Mouse (Mus musculus) T-helper 1 cell (primary cell): Measurements from ENCODE around the gene Paxip1.

Source experiments
- in situ Hi-C: fragments of 300-600 bp; cut with MboI, MseI; formaldehyde crosslinking; loops from one replicate; pipeline ENCODE4 v1.15.1; 2025; ENCODE audit warnings: high pct_unique_total_duplicates

Gene Paxip1

DNA sequence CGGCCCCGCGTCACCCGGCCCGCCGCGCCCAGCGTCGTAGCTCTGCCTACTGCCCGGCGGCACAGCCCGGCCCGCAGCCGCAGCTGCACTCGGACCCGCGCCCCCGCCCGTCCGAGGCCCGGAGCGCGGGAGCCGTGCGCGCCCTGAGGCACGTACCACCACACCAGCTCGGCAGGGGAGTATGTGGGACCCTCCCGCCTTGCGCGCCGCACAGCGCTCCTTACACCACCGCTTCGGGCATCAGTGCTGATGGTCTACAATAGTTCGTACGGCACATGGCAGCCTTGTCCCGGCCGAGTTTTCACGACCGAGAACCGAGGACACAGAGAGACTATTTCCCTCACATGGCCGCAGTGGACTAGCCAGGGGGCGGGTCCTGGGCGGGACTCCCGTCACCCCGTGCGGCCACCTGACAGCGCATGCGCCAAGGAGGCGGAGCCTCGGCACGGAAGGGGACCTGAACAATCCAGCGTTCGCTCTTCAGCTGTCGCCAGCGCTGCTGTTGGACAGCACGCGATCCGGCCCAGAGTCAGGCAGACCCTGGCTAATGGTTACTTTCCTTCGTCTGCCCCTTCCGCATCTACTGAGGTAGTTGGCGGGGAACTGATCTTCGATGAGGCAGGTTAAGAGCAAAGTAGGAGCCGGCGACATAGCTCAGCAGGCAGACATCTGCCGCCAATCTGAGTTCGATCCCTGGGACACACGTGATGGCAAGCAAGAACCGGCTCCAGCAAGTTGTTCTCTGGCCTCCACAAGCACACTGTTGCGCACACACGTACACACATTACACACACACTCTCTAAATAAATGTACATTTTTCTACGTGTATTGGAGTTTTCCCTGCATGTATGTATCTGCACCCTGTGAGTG lies at the start of gene Paxip1:
Paxip1 (minus strand) TSS at position 389 of the 870 bp plus-strand sequence.
- in situ Hi-C loops = loop anchor here (5.0 to 10.0 kb wide), 2 partner anchors 276 to 383 kb away; no protein-coding TSS in a partner anchor

DNA sequence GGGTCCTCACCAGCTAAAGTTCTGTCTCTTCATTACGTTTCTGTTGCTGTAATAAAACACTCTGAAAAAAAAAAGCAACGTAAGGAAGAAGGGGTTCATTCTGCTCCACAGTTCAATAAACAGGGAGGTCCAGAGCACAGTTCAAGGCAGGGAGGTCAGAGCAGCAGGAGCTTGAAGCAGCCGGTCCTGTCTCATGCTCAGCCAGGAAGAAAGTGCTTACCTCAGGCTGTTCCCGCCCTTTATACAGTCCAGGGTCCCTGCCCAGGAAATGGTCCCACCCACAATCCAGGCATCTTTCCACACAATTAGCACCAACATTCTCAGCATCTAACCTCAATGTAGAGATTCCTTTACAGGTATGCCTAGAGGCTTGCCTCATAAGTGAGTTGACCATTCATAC lies 46.6 kb upstream of the Paxip1 start:
- in situ Hi-C loops = no loop called here

DNA sequence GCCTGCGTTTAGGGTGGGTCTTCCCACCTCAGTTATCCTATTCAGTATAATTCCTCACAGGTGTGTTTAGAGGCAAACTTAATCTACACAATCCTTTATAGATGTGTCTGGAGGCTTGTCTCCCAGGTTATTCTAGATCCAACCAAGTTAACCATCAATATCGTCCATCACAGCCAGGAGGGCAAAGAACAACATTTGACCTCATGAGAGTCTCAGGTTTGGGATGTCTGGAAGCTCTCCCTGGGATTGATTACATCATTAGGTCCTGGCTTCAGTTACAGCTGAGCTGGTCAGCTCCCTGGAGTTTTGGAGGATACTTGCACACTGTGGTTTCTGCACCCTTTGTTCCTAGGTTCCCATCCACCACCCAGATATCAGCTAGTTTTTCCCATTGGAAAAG lies 43.6 kb upstream of the Paxip1 start:
- in situ Hi-C loops = no loop called here

DNA sequence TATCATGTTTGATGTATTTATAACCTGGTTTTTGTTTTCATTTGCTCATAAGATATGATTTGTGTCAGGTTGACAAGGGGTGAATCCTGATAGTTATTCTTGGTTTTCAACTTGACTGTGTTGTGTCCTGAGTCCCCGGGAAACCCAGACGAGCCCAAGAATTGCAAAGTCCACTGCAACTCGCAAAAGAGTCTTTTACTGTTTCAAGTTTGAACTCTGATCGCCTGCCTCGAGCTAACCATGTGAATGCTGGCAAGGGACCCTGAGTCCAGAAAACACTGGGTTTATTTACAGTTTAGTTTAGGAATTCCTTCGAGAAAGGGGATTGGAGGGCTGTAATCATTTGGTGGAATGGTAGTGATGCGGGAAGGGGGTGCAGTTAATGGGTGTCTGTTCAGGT lies 36.5 kb upstream of the Paxip1 start:
- in situ Hi-C loops = no loop called here

DNA sequence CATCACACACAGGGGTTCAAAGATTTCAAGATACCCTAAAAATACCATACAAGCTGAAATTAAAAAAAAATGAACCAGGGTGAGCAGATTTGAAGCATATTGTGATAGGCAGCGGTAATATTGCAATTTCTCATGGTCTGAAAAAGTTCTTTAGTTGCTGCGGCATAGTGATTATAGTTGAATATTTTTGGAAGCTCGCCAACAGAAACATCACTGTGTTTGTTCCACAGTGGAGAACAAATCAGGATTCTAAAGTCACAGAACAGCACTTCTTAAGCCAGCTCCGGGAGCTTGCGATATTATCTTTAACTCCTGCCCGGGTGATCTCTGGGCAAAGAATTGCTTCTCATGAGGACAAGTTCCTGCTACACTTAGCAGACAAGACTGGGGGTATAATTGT lies 29.7 kb upstream of the Paxip1 start:
- in situ Hi-C loops = no loop called here

DNA sequence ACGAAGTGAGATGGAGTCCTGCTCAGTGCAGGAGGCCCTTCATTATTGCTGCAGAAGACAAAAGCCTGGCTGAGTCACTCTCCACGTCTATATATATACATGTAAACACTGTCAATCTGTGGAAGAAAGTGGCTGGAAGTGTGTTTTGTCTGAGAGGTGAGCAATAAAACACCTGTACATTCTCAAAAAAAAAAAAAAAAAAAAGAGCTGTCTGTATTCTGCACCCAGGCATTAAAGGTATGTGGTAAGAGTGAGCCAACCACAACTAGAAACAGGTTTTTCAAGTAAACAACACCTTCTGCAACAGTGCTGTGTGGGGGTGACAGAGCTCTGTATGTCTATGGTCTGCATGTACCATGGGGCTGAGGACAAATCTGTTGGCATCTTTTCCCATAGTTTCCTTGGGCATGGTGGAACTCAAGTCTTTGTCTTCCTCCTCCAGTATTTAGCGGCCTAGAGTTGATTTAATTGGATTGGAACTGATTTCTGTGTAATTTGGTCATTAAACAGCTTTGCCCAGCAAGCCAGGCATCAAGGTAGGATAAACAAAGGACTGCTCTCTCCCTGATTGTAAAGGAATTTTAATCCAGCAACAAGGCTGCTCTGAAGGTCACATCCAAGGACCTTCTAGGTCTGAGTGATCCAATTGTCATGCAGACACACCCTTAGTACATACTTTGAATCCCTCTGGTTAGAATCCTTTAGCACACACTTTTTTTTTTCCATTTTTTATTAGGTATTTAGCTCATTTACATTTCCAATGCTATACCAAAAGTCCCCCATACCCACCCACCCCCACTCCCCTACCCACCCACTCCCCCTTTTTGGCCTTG lies 27.6 kb upstream of the Paxip1 start:
- in situ Hi-C loops = no loop called here

DNA sequence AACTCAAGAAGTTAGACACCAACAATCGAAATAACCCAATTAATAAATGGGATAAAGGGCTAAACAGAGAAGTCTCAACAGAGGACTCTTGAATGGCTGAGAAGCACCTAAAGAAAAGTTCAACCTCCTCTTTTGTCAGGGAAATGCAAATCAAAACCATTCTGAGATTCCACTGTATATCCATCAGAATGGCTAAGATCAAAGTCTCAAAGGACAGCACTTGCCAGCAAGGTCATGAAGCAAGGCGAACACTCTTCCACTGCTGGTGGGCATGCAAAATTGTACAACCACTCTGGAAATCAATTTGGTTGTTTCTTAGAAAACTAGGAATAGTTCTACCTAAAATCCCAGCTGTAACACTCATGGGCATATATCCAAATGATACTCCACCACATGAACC lies 22.8 kb upstream of the Paxip1 start:
- in situ Hi-C loops = no loop called here

DNA sequence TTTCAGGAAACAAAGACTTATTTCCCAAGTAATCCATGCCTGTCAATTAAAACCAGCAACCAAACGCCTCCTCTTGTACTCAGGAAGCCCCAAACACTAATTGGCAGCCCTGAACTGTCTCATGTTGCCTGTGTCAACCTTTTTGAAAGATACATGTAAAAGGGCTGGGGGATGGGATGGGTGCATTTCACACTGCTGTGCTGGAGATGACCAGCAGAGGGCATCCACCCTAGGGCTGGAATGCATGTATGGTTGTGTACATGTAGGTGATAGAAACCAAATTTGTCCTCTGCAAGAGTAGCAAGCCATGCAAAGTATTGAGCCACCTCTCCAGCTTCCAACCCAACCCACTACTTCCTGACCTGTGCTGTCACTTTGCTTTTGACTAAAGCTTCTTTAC lies 2.4 kb upstream of the Paxip1 start:
- in situ Hi-C loops = loop anchor here (5.0 to 10.0 kb wide), 2 partner anchors 273 to 381 kb away; no protein-coding TSS in a partner anchor

DNA sequence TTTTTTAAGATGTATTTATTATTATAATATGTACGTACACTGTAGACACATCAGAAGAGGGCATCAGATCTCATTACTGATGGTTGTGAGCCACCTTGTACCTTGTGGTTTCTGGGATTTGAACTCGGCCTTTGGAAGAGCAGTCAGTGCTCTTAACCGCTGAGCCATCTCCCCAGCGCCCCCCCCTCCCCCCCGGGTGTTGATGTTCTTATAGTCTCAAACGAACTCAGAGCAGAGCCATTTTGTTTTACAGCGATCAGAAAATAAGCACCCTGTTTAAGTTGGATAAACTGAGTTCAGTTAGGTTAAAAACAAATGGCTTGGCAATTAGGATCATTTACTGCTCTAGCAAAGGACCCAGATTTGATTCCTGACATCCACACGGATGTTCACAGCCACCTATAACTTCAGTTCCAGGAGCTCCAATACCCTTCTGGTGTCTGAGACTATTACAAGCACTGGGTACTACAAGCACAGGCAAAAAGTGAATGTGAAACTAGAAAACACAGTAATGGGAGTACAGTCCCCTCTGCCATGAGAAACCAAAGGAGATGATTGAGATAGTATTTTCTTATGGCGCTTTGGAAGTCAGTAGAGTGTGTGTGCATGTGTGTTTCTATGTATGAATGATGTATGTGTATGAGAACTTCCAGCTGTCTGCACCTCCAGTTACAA lies 1.2 kb upstream of the Paxip1 start:
- in situ Hi-C loops = loop anchor here (5.0 to 10.0 kb wide), 2 partner anchors 275 to 382 kb away; no protein-coding TSS in a partner anchor

DNA sequence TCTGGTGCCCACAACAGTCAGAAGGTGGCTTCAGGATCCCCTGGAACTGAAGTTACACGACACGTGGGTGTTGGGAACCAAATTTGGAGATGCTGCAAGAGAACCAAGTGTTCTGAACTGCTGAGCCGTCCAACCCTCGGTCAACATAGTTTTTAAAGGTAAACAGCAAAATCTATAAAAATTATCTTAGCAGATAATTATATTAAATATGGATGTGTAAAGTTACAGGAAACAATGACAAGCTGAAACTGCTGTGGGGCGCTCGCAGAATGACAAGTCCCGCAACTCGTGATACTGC lies 631 bp upstream of the Paxip1 start:
- in situ Hi-C loops = loop anchor here (5.0 to 10.0 kb wide), 2 partner anchors 275 to 383 kb away; no protein-coding TSS in a partner anchor

DNA sequence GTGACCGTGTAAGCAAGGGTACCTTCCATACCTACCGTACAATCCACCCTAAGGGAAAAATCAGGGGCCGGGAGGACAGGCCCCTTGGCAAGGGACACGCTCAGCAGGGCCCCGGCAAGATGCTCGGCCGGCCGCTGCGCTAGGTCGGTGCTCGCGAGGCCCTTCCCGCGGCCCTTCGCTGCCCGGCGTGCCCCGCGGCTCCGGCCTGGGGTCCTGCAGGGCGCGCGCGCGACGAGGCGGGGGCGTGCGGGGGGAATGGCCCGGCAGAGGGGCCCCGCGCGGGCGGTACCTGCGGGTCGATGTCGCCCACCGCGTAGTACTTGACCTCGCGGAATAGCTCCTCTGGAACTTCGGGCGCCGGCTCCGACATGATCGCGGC lies 592 bp downstream of the Paxip1 start:
- in situ Hi-C loops = loop anchor here (5.0 to 10.0 kb wide), 2 partner anchors 276 to 384 kb away; no protein-coding TSS in a partner anchor

DNA sequence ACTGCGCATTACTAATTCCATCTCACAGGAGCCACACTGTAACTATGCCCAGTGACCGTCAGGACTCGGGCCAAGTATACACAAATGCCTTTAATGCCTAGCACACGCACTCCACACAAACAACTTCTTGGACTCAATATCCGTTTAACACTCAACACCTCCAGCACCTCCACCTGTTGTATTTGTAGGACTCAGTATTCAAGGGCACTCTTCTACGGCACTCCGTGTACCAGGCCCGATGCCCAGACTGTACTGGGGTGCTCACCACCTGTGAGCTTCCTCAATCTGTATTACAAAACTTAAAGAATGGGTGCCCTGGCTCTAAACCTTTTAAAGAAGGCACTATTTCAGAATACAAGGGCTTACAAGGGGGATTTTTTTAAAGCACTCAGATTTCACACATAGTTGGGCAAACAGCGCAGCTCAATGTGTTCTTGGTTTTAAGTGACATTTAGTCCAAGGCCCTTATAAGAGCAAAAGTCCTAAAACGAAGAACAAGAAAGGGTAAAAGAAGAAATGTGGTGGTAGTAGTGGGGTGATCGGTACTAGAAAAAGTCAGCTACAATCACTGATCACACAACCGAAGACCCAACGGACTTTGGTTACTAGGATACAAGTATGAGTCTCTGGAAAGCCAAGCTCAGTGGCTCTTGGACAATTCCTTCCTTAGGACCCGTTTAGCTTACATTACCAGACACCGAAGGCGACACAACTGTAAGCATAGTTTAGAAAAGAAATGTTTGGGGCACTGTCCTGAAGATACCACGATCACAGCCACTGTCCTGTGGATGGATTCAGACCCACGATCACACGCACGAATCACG lies 1.2 kb downstream of the Paxip1 start:
- in situ Hi-C loops = loop anchor here (5.0 to 10.0 kb wide), 2 partner anchors 277 to 385 kb away; no protein-coding TSS in a partner anchor

DNA sequence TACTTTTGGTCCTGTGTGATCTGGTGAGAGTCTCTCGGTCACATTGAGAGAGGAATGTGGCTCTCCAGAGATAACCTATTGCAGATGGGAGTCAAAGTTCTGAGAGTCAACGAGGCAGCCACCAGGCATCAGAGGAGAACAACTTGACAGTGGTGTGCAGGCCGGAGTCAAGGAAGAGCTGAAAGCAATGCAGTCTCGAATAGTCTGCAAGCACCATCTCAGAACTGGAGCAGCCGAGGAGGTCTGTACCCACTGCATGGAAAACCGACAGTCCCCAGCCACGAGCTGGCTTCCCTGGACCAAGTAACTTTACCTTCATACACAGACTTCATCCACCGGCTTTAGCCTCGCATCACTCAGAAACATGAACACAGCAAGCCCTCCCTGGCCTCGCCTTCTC lies 1.9 kb downstream of the Paxip1 start:
- in situ Hi-C loops = no loop called here

DNA sequence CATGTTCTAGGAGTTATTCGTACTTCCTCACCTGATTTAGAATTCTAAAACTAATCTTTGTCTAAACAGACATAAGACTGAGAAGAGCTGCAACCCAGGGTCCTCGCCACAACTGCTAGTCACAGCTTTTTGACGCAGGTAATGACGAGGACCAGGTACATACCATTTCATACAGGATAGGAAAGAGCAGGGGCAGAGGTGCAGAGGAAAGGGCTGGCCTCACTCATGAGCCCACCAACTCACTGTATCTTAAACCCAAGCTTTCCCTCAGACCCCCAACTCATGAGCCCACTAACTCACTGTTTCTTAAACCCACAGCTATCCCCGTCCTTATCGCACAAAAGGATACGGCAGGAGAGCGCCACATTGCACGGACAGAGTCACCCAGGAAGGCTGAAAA lies 8.1 kb downstream of the Paxip1 start:
- in situ Hi-C loops = no loop called here

DNA sequence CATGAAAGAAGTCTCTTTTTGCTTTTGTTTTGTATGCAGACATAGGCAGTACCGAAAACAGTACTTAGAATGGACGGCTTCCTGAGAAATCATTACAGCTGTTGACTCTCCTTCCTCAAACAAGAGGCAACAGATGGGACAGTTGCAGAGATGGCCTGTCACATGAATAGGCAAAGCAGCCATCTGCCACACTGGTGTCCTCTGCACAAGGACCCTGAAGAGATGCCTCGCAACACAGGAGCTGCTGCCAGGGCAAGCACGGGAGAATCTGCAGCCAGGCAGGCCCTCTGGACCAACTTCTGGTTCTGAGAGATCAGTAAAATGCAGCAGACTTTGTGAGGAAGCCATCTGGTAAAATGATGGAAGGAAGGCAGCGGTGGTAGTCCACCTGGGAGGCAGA lies 23.5 kb downstream of the Paxip1 start:
- in situ Hi-C loops = loop anchor here (25.0 kb wide), 1 partner anchor 594 kb away; no protein-coding TSS in a partner anchor

DNA sequence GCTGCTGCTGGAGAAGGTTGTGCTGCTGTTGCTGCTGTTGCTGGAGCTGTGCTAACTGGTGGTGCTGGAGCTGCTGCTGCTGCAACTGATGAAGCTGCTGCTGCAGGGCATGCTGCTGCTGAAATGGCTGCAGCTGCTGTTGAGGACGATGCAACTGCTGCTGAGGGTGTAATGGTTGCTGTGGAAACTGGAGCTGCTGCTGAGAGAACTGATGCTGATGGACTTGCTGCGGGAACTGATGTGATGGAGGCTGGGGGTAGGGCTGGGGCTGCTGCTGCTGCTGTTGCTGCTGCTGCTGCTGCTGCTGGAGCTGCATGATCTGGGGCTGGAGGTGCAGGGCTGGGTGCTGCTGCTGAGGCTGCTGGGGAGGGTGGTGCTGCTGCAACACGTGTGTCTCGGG lies 25.7 kb downstream of the Paxip1 start:
- in situ Hi-C loops = loop anchor here (25.0 kb wide), 1 partner anchor 597 kb away; no protein-coding TSS in a partner anchor

DNA sequence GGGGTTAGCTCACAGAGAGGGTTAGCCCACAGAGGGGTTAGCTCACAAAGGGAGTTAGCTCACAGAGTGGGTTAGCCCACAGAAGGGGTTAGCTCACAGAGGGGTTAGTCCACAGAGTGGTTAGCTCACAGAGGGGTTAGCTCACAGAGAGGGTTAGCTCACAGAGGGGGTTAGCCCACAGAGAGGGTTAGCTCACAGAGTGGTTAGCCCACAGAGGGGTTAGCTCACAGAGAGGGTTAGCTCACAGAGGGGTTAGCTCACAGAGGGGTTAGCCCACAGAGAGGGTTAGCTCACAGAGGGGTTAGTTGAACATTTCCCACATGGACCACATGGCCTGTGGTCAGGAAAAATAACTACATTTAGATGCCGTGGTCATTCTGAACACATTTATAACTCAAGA lies 46.5 kb downstream of the Paxip1 start:
- in situ Hi-C loops = no loop called here

DNA sequence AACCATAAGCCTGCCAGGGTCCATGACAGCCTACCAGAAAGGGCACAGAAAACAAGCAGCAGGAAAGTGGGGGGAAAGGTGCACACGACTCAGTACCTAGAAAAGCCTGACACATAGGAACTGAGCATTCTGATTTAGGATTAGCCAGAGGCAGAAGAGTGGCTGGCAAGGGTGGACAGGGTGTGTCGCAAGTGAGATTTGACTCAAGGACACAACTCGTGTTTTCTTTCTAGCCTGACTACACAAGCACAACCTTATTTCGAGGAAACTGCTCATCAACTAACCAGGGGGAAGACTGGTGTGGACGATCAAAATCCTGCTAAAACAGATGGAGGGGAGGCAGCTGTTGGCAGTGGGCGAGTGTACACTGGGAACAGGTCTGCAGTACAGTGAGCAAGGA lies 52.3 kb downstream of the Paxip1 start:
- in situ Hi-C loops = no loop called here

DNA sequence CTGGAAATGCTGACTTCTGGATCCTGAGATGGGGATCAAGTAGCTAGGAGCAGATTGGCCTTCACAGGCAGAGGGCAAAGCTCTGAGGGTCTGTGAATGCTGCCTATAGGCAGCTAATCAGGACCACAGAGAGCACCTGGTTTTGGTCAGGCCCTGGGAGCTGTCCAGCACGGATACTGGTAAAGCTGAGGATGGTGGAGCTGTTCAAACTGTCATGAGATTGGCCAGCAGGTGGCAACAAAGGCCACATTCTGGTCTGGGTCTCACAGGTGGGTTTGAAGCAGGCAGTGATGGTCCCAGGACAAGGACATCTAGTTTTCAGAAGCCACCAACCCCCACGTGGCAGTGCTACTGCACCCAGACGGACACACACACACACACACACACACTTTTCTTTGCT lies 54.3 kb downstream of the Paxip1 start:
- in situ Hi-C loops = no loop called here

DNA sequence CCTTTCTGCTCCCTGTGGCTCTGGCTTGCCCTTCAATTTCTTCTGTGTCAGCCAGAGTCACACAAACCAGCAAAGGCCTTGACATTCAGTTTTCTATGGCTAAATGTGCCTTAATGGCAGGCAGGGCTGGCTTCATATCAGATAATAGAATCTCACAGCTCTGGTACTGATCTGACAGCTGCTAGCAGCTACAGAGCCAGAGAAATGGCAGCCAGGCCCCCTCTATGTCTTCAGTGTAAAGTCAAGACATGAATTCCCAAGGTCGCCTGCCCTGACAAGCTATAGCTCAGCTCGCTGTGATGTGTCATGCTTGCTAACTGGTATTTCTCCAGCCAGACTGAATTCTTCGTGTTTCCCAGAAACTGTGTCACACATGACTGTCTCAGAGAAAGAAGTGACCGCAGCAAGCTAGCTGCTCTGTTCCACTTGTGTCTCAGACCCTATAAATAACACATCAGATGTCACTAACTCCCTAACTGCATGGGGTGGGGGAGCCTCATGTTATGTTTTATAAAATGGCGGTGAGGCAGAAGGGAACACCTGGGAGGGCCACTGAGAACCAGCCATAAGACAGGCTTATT lies 59.1 kb downstream of the Paxip1 start:
- in situ Hi-C loops = no loop called here

DNA sequence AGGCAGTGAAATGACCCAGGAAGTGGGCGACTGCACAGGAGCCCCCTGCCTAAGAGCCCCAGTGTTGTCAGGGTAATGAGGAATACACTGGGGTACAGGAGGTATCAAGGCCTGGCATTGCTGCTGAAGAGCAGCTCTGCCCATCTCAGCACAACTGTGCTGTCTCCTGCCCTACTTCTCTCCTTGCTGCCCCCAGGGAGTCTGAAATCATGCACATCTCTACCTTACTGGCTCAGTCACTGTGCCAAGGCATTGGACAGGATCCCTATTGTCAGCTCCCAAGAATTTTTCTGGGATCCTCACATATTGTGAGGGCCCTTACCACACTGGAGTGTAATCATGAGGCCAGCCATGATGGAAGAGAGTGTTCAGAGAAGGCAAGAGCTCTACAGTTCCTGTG lies 60.1 kb downstream of the Paxip1 start:
- in situ Hi-C loops = no loop called here
